Mouse (Mus musculus) heart, postnatal 0 days (tissue): ENCODE results near the gene Aaas.
A peak's percentile ranks its signal among the peaks of the same experiment; 100 is the strongest.

Experiments
- CTCF ChIP-seq: IDR thresholded peaks from 2 replicates; pipeline ENCODE4 v1.5.1; 2016; ENCODE audit warnings: antibody characterized with exemption, control low read depth, low read depth
- EP300 ChIP-seq: IDR thresholded peaks from 2 replicates; pipeline ENCODE4 v1.6.1; 2016; ENCODE audit warnings: antibody characterized with exemption, low read depth

- TF ChIP-seq CTCF (peak; percentile 62), EP300 (no peak)
Observed at GRCm38 (mm10) chr15:102341580-102341979, 9.0 kb downstream of the Aaas start.
